Mouse (Mus musculus) hematopoietic stem cell, adult 5-6 weeks (primary cell): ENCODE measurements around the gene Dpp7. TPM values are rescaled to one million over a fixed set of nuclear protein-coding genes. Genes with fewer than 3 reads are reported as not detected.

Experiments used
- ATAC-seq, 2 experiments: fragments of 125-278 bp in 1 of 2; replicated peaks in 1 of 2; 2 replicates each; pipeline ENCODE4 v1.8.0; 2016 to 2017; ENCODE audit warnings: inconsistent platforms in 2 of 2, mild to moderate bottlenecking in 2 of 2, moderate number of reproducible peaks in 2 of 2, low read depth in 1 of 2, moderate TSS enrichment in 1 of 2; ENCODE audit not compliant: low FRiP score in 2 of 2, poor library complexity in 2 of 2, severe bottlenecking in 2 of 2, insufficient read depth in 1 of 2, low TSS enrichment in 1 of 2
- total RNA-seq: library from RNA; stranded (forward); fragments of 172-1452, 232-1000 nt; gene quantifications from 2 replicates; pipeline ENCODE4 v1.2.3, GENCODE M21; 2017

Gene Dpp7
- total RNA-seq, result 11.9 and 31.6 TPM in 2 replicates

GRCm38 (mm10) chr2:25356208-25357079 is at the start of gene Dpp7:
Gene Dpp7 (minus strand): TSS chr2:25356359.
- ATAC-seq, result peak; percentile 49 to 55; a peak in 3 of 4 replicates

GRCm38 (mm10) chr2:25403994-25404393 is 47.8 kb upstream of the Dpp7 start:
- ATAC-seq, result no peak

DNA sequence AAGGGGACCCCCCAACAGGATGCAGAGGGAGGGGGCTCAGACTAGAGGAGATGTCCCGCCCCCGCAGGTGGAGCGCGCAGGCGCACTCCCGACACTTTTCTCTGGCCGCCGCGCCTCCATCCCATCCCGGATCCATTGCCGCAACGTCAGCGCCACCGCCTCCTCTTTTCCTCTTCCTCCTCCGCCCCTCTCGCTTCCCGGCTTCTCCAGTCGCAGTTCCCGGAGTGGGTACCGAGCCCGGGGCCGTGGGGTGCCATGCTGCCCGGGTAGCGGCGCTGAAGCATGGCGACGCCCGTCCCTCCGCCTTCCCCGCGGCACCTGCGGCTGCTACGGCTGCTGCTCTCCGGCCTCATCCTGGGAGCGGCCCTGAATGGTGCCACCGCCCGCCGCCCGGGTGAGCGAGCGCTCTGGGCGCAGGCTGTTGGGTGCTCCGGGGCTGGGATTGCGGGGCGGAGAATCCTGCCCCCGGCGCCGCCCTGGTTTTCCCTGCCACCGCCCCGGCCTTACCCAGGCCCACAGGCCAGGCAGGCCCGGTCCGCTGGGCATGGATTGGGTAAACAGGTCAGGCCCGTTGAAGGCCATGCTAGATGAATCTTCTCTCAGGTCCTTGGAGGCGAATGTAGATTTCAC is 46.9 kb upstream of the Dpp7 start:
- no peak for ATAC-seq

DNA sequence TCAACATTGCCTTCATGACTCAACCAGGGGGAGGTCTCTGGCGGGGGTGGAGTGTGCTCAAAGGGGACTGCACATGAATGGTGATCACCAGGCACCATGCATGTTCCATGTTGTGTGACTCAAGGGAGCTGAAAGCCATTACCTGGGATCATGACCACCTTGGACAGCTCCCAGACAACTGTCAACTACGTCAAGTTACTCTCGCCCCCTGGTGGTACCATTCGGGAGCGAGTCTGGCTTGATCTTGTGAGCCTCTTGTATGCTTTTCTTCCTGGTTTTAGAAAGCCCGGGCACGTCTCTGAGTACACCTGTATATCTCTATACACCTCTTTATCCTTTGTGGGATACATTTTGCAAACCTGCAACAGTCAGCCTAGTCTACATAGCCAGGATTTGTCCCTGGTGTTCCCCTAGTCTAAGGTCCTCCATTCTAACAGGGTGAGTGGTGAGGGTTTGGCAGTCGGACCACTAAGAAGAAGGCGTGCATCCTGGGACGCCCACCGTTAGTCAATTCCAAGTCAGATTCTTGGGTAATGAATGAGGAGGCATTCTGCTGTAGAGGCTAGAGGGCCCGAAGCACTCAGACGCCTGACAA is 46.3 kb upstream of the Dpp7 start:
- peak; percentile 14 to 38; a peak in 2 of 4 replicates for ATAC-seq

DNA sequence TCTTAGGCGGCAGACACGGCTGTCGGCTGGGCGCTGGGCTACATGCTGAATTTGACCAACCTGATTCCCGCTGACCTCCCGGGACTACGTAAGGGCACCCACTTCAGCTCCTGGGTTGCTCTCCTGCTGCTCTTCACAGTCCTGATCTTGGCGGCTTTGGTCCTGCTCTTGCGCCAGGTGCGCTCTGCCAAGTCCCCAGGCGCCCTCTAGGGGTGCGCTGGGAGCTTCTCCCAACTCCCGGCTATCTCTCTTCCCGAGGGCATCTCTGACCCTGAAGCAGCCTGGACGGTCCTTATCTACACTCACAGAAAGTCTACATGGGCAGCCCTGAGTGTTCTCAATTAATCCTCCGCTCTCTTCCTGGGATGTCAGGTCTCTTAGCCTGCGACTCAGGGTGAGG is 44.6 kb upstream of the Dpp7 start:
- peak in 1 of 2 experiments; percentile 41; a peak in 1 of 4 replicates for ATAC-seq

DNA sequence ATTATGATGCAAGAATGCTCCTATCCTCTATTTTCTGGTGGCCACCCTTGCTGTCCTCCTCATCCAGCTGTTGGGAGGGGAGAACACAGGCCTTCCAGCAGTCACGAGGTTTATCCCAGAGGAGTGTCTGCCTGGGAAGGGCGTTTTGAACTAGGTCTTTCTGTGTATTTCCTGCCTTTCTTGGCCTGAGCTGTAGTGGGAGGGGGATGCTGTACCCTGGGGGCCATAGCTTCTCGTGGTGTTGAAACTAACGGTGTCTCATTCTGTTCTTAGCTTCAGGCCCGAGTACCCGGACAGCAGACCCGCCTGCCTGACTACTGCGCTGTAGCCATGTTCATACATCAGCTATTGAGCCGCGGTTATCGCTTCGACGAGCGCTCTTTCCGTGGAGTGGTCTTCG is 44.1 kb upstream of the Dpp7 start:
- ATAC-seq, result no peak

GRCm38 (mm10) chr2:25399051-25399450 is 42.9 kb upstream of the Dpp7 start, which contains the start of gene Npdc1:
Gene Npdc1 (plus strand): TSS chr2:25399351.
- no peak for ATAC-seq

GRCm38 (mm10) chr2:25398065-25398464 is 41.9 kb upstream of the Dpp7 start:
- ATAC-seq, result no peak

DNA sequence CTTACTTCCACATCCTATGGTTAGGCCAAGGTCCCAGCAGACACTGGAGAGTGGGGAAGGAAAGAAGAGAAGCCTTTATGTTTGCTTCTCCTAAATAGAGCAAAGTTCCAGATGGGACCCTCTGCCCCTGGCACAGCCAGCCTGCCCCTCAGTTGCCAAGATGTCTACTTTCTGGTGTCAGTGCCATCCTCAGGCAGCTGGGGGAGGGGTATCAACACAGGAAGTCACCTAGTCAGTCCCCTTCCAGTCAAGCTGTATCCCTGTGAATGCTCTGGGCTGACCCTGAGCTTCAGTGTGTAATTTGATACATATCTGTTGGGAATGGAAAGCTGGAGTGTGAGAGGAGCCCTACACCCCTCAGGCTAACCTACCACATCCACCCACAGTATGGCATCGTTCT is 40.9 kb upstream of the Dpp7 start:
- ATAC-seq, result no peak

GRCm38 (mm10) chr2:25396597-25396983 is 40.4 kb upstream of the Dpp7 start:
- ATAC-seq, result no peak

- peak in 1 of 2 experiments; percentile 27; a peak in 1 of 4 replicates for ATAC-seq
Measured at GRCm38 (mm10) chr2:25395721-25396596, 39.8 kb upstream of the Dpp7 start, which contains the start of gene Entpd2. Gene Entpd2 (plus strand): TSS chr2:25395874.

DNA sequence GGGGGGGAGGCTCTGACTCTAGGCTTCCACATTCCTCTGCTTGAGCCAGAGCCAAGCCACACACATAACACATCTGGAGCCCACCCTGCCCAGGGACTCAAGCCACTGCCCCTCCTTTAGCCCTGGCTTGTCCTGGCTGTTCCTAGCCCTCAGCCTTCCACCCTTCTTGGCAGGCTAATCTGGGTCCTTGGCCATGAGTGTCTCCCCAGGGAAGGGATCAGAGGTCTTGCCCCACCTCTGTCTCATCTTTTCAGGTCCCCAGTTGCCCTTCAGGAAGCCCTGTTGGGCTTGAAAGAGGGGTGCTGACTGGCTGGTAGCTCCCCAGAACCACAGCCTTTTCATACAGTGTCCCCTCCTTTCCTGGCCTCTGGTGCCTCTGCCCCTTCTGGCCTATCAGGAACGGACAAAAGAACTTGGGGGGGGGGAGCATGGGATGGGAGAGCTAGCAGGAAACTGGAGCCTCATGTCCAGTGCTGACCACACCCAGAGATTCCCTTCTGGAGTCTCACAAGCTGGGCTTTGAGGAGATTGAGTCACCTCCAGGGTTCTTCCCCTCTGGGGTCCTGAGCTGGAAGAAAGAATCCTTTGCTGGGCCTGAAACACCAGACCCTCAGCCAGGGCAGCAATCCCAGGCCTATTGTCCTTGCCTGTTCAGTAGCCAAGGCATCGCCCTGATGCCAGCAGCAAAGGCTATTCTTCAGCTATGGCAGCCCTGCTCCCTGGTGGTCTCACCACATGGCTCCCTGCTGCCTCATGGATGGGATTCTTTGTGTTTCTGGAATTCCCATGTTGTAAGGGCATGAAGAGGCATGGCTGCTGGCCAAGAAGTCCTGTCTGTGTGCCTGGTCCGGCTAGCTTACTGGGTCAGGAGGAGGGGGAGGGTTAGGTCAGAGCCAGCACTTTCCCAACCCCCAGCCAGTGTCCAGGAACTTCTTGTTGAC is 38.4 kb upstream of the Dpp7 start:
- ATAC-seq, result no peak

GRCm38 (mm10) chr2:25391266-25391665 is 35.1 kb upstream of the Dpp7 start:
- no peak for ATAC-seq

DNA sequence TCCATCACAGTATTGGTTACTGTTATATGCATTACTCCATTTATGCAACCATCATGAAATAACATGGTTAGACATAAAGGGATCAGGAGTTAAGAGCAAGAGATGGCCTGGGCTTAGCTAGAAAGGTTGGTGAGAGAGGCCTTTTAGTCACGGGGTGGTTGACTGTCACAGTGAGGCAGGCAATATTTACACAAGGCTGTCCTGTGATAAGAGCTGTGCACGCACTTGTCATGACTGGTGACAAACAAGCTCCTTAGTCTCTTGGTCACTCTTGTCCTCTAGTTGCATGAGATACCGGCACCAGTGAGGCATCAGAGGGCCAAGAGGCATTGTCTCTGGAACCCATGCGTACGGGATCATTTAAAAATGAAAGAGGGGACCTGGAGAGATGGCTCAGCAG is 28.3 kb upstream of the Dpp7 start:
- ATAC-seq, result no peak

DNA sequence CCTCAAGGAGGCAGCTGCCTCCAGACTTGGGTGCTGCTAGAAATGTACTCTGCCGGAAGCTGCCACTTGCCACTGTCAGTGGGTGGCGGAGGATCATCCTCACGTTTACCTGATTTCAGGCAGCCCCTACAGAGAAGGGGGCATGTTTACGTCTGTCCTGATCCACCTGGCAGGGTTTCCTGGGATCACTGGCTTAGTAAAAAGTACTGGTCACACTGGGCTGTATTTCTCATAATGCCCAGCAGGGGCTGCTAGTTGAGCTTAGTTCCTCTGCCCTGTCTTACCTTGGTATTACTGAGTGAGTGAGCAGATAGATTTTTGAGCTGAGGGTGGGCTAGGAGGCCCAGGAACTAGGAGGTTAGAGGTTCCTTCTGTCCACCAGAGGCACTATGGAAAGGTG is 20.4 kb upstream of the Dpp7 start:
- 0 out of 4 replicates have a peak, but pooled peaks of 1 of the 2 experiments have one; percentile 26 for ATAC-seq

GRCm38 (mm10) chr2:25373431-25373830 is 17.3 kb upstream of the Dpp7 start:
- no peak for ATAC-seq
